In genomic region chr1:39527432-39527831, GRCm38 (mm10) we compare ENCODE assay signal across 9 mouse cellular contexts. TPM values are rescaled to one million over a fixed set of nuclear protein-coding genes. Genes with fewer than 3 reads are reported as not detected.
DNase-seq lines count a peak whose midpoint lies in the region; ATAC-seq and TF ChIP-seq lines count a peak whose summit lies in the region.
"Had no signal": no experiment of that assay in that cellular context is flagged by ENCODE, and none has a peak within 500 bp of the region (broad histone marks: within the 10 kb centered on the region; RNA-seq: fewer than 3 reads in every experiment).

No protein-coding gene starts in this region.

- no peaks in the 10 kb centered on the region for H3K4me1 ChIP-seq in midbrain, embryonic 11.5 days (ENCODE audit: control insufficient read depth, insufficient read depth, low read length)
- no peaks in the 10 kb centered on the region for H3K4me1 ChIP-seq in midbrain, embryonic 15.5 days
- H3K4me1 ChIP-seq in intestine, embryonic 16.5 days (ENCODE audit: control insufficient read depth, insufficient read depth, low read length) = no peaks in the 10 kb centered on the region
- no peaks in the 10 kb centered on the region for H3K4me1 ChIP-seq in limb, embryonic 14.5 days (ENCODE audit: control insufficient read depth, insufficient read depth, low read length)
- H3K4me1 ChIP-seq in neural tube, embryonic 13.5 days (replicated peaks) = no peaks in the 10 kb centered on the region

- no peak overlapping the region for H3K27ac ChIP-seq in midbrain, embryonic 11.5 days (ENCODE audit: low read depth, low read length)
- no peak overlapping the region for H3K27ac ChIP-seq in midbrain, embryonic 15.5 days
- H3K27ac ChIP-seq in intestine, embryonic 16.5 days (ENCODE audit: low read length) = no peak overlapping the region
- no peak overlapping the region for H3K27ac ChIP-seq in limb, embryonic 14.5 days (replicated peaks; ENCODE audit: low read depth, low read length)
- H3K27ac ChIP-seq in neural tube, embryonic 13.5 days (replicated peaks) = no peak overlapping the region

- no peaks in the 10 kb centered on the region for H3K36me3 ChIP-seq in midbrain, embryonic 11.5 days (ENCODE audit: control insufficient read depth, insufficient read depth, low read length)
- H3K36me3 ChIP-seq in midbrain, embryonic 15.5 days (replicated peaks) = no peaks in the 10 kb centered on the region
- H3K36me3 ChIP-seq in intestine, embryonic 16.5 days (ENCODE audit: control insufficient read depth, insufficient read depth, low read length) = no peaks in the 10 kb centered on the region
- H3K36me3 ChIP-seq in limb, embryonic 14.5 days (ENCODE audit: control insufficient read depth, insufficient read depth, low read length) = no peaks in the 10 kb centered on the region
- H3K36me3 ChIP-seq in neural tube, embryonic 13.5 days = no peaks in the 10 kb centered on the region

- no peak overlapping the region for H3K4me2 ChIP-seq in midbrain, embryonic 11.5 days
- no peak overlapping the region for H3K4me2 ChIP-seq in midbrain, embryonic 15.5 days
- H3K4me2 ChIP-seq in intestine, embryonic 16.5 days (ENCODE audit: low read depth, low read length) = no peak overlapping the region
- no peak overlapping the region for H3K4me2 ChIP-seq in limb, embryonic 14.5 days (replicated peaks; ENCODE audit: low read depth, low read length, severe bottlenecking)
- H3K4me2 ChIP-seq in neural tube, embryonic 13.5 days = no peak overlapping the region

- no peaks in the 10 kb centered on the region for H3K27me3 ChIP-seq in midbrain, embryonic 11.5 days (ENCODE audit: control insufficient read depth, insufficient read depth, low read length)
- H3K27me3 ChIP-seq in midbrain, embryonic 15.5 days (replicated peaks) = no peaks in the 10 kb centered on the region
- no peaks in the 10 kb centered on the region for H3K27me3 ChIP-seq in intestine, embryonic 16.5 days (replicated peaks; ENCODE audit: control insufficient read depth, insufficient read depth, low read length)
- no peaks in the 10 kb centered on the region for H3K27me3 ChIP-seq in limb, embryonic 14.5 days (ENCODE audit: control insufficient read depth, insufficient read depth, low read length)
- H3K27me3 ChIP-seq in neural tube, embryonic 13.5 days = no peaks in the 10 kb centered on the region

- no peak overlapping the region for H3K4me3 ChIP-seq in midbrain, embryonic 11.5 days (ENCODE audit: low read depth, low read length)
- H3K4me3 ChIP-seq in midbrain, embryonic 15.5 days = no peak overlapping the region
- H3K4me3 ChIP-seq in intestine, embryonic 16.5 days (ENCODE audit: low read length) = no peak overlapping the region
- H3K4me3 ChIP-seq in limb, embryonic 14.5 days (replicated peaks; ENCODE audit: low read length) = no peak overlapping the region
- no peak overlapping the region for H3K4me3 ChIP-seq in neural tube, embryonic 13.5 days
- H3K4me3 ChIP-seq: erythroblast, embryonic 14.5 days had no signal

- 14% methylated on average over 7 of the region's 7 CpGs for WGBS in midbrain, embryonic 11.5 days
- WGBS in midbrain, embryonic 15.5 days = 13% methylated on average over 7 of the region's 7 CpGs
- 13% methylated on average over 7 of the region's 7 CpGs for WGBS in intestine, embryonic 16.5 days
- 12% methylated on average over 7 of the region's 7 CpGs for WGBS in limb, embryonic 14.5 days
- WGBS in neural tube, embryonic 13.5 days = 8% methylated on average over 7 of the region's 7 CpGs

- no peaks in the 10 kb centered on the region for H3K9me3 ChIP-seq in midbrain, embryonic 11.5 days (ENCODE audit: control insufficient read depth, low read length)
- no peaks in the 10 kb centered on the region for H3K9me3 ChIP-seq in midbrain, embryonic 15.5 days
- no peaks in the 10 kb centered on the region for H3K9me3 ChIP-seq in intestine, embryonic 16.5 days (ENCODE audit: control insufficient read depth, low read length)
- H3K9me3 ChIP-seq in limb, embryonic 14.5 days (ENCODE audit: control insufficient read depth, low read length) = no peaks in the 10 kb centered on the region
- no peaks in the 10 kb centered on the region for H3K9me3 ChIP-seq in neural tube, embryonic 13.5 days

- ATAC-seq in midbrain, embryonic 11.5 days (ENCODE audit: low FRiP score) = peak; percentile 48; the same call in 1 of the 2 replicates
- ATAC-seq in midbrain, embryonic 15.5 days (replicated peaks) = no peak
- peak; percentile 67 for ATAC-seq in frontal cortex, adult (ENCODE audit: low TSS enrichment)
- ATAC-seq in intestine, embryonic 16.5 days = peak; percentile 59; the same call in 1 of the 2 replicates
- no peak for ATAC-seq in limb, embryonic 14.5 days (ENCODE audit: low FRiP score, low read depth)
- 0 out of 2 replicates have a peak, but pooled peaks have one; percentile 4 for ATAC-seq in neural tube, embryonic 13.5 days (ENCODE audit: low read depth)

- DNase-seq in midbrain, embryonic 11.5 days (ENCODE audit: low spot score, missing footprints) = peak; percentile 98
- peak; percentile 79 for DNase-seq in c-Kit-positive CD71-positive TER-119-positive erythroid progenitor cells, embryonic 14.5 days (ENCODE audit: low spot score)
- DNase-seq in limb, embryonic 14.5 days (ENCODE audit: low spot score) = peak; percentile 79
- peak; percentile 47 to 50 for DNase-seq in thymus, adult 18-20 months

- TF ChIP-seq POLR2A in limb, embryonic 14.5 days (IDR thresholded peaks at IDR 0.05; ENCODE audit: borderline replicate concordance, extremely low read depth, insufficient read depth, insufficient read length) = no peak

- H3K9ac ChIP-seq in midbrain, embryonic 11.5 days (ENCODE audit: low read length) = no peak overlapping the region
- H3K9ac ChIP-seq in midbrain, embryonic 15.5 days = no peak overlapping the region
- no peak overlapping the region for H3K9ac ChIP-seq in intestine, embryonic 16.5 days (ENCODE audit: low read depth, low read length)
- H3K9ac ChIP-seq in limb, embryonic 14.5 days (ENCODE audit: low read depth, low read length, severe bottlenecking) = no peak overlapping the region
- no peak overlapping the region for H3K9ac ChIP-seq in neural tube, embryonic 13.5 days

RNA-seq across cellular contexts. Expression of gene Cnot11, which starts 7.4 kb away (rescaled TPM):
- 29.9 and 33.3 TPM in 2 replicates for polyA plus RNA-seq in midbrain, embryonic 11.5 days (2014; fragmentation: Nextera tagmentation; extraction: Ambion mirVana)
- 15.0 TPM in 2 replicates for polyA plus RNA-seq in midbrain, embryonic 15.5 days (2015; fragmentation: Nextera tagmentation; extraction: Ambion mirVana)
- 12.9 and 13.9 TPM in 2 replicates for polyA plus RNA-seq in intestine, embryonic 16.5 days (2015; fragmentation: Nextera tagmentation; extraction: Ambion mirVana)
- polyA plus RNA-seq in limb, embryonic 14.5 days (2012; rRNA removed) = 23.8 and 27.6 TPM in 2 replicates
- 28.2 and 30.6 TPM in 2 replicates for polyA plus RNA-seq in limb, embryonic 14.5 days (2014; fragmentation: Nextera tagmentation; extraction: Ambion mirVana)
- polyA plus RNA-seq in neural tube, embryonic 13.5 days (2015; fragmentation: Nextera tagmentation; extraction: Ambion mirVana) = 17.4 and 25.5 TPM in 2 replicates

RNA-seq across cellular contexts. Expression of gene Tbc1d8, which starts 48.9 kb away (rescaled TPM):
- 4.6 and 5.4 TPM in 2 replicates for polyA plus RNA-seq in midbrain, embryonic 11.5 days (2014; fragmentation: Nextera tagmentation; extraction: Ambion mirVana)
- 11.0 and 11.3 TPM in 2 replicates for polyA plus RNA-seq in midbrain, embryonic 15.5 days (2015; fragmentation: Nextera tagmentation; extraction: Ambion mirVana)
- polyA plus RNA-seq in intestine, embryonic 16.5 days (2015; fragmentation: Nextera tagmentation; extraction: Ambion mirVana) = 7.3 and 7.4 TPM in 2 replicates
- 14.3 TPM in 2 replicates for polyA plus RNA-seq in limb, embryonic 14.5 days (2012; rRNA removed)
- 10.7 and 11.5 TPM in 2 replicates for polyA plus RNA-seq in limb, embryonic 14.5 days (2014; fragmentation: Nextera tagmentation; extraction: Ambion mirVana)
- 10.3 and 10.6 TPM in 2 replicates for polyA plus RNA-seq in neural tube, embryonic 13.5 days (2015; fragmentation: Nextera tagmentation; extraction: Ambion mirVana)

RNA-seq across cellular contexts. Expression of gene Rnf149, which starts 49.8 kb away (rescaled TPM):
- 22.0 and 22.6 TPM in 2 replicates for polyA plus RNA-seq in midbrain, embryonic 11.5 days (2014; fragmentation: Nextera tagmentation; extraction: Ambion mirVana)
- polyA plus RNA-seq in midbrain, embryonic 15.5 days (2015; fragmentation: Nextera tagmentation; extraction: Ambion mirVana) = 22.4 and 25.6 TPM in 2 replicates
- 13.5 and 26.3 TPM in 2 replicates for polyA plus RNA-seq in intestine, embryonic 16.5 days (2015; fragmentation: Nextera tagmentation; extraction: Ambion mirVana)
- 27.6 and 29.3 TPM in 2 replicates for polyA plus RNA-seq in limb, embryonic 14.5 days (2012; rRNA removed)
- 27.0 and 29.4 TPM in 2 replicates for polyA plus RNA-seq in limb, embryonic 14.5 days (2014; fragmentation: Nextera tagmentation; extraction: Ambion mirVana)
- polyA plus RNA-seq in neural tube, embryonic 13.5 days (2015; fragmentation: Nextera tagmentation; extraction: Ambion mirVana) = 31.1 and 31.4 TPM in 2 replicates

Comparison
In these comparisons a context has a peak if more than half of its experiments do, and no peak if none do; other contexts are left out.
1. ATAC-seq: peak in midbrain, embryonic 11.5 days (single experiment), frontal cortex, adult (single experiment), intestine, embryonic 16.5 days (single experiment) and neural tube, embryonic 13.5 days (single experiment); none in midbrain, embryonic 15.5 days (single experiment) and limb, embryonic 14.5 days (single experiment).
2. Peak in every context shown above with its lines, with median percentiles within 50 percentile points of each other: DNase-seq.